Mouse (Mus musculus): Measurements from ENCODE around the gene Aip.

GRCm38 (mm10) chr19:4114551-4114950 is 11.1 kb downstream of the Aip start:
- TF ChIP-seq ZNF384 (IDR thresholded peaks at IDR 0.05; ENCODE audit: low read depth, low read length) (no peak), ZC3H11A (IDR thresholded peaks at IDR 0.05; ENCODE audit: borderline replicate concordance, low read depth, low read length) (no peak), HCFC1 (IDR thresholded peaks at IDR 0.05; ENCODE audit: borderline replicate concordance, insufficient read depth, low read length) (no peak), MAFK (IDR thresholded peaks at IDR 0.05; ENCODE audit: insufficient read depth, low read depth, low read length) (no peak), CHD2 (IDR thresholded peaks at IDR 0.05; ENCODE audit: low read depth, low read length) (no peak)
